ENCODE assay signal across 8 mouse cellular contexts in genomic region chr3:116512904-116513716, GRCm38 (mm10). TPM values are rescaled to one million over a fixed set of nuclear protein-coding genes. Genes with fewer than 3 reads are reported as not detected.
A peak's percentile ranks its signal among the peaks of the same experiment; 100 is the strongest.
DNase-seq lines count a peak whose midpoint lies in the region; ATAC-seq lines count a peak whose summit lies in the region.

Gene Dbt, plus strand, starts transcription at chr3:116513070.

- H3K9ac ChIP-seq in hindbrain, embryonic 11.5 days (ENCODE audit: low read depth, low read length) = peak within 1 kb of the TSS; percentile 28

- no peaks in the 10 kb centered on the region for H3K4me1 ChIP-seq in hindbrain, embryonic 11.5 days (replicated peaks; ENCODE audit: control insufficient read depth, insufficient read depth, low read length)

- DNase-seq in MEL-GATA-1-ER (ENCODE audit: extremely low read depth, low read depth) = peak; percentile 90
- DNase-seq in cerebellum, adult 9-10 months = peak; percentile 81
- peak; percentile 71 to 88 for DNase-seq in frontal cortex, adult 2 months (ENCODE audit: extremely low spot score in 1 of 2, low spot score in 1 of 2)
- peak; percentile 90 for DNase-seq in hindbrain, embryonic 11.5 days (ENCODE audit: low spot score)
- peak; percentile 82 to 88 for DNase-seq in layer of hippocampus, postnatal 10 days (ENCODE audit: low spot score in 2 of 2)
- peak; percentile 93 for DNase-seq in lung, postnatal 10 days
- DNase-seq in ovary, postnatal 36 days (ENCODE audit: low spot score) = peak; percentile 83
- DNase-seq in thymus, postnatal 25 days = peak; percentile 87

- 2% methylated on average over 36 of the region's 36 CpGs for WGBS in hindbrain, embryonic 11.5 days

- no peaks in the 10 kb centered on the region for H3K36me3 ChIP-seq in hindbrain, embryonic 11.5 days (ENCODE audit: control insufficient read depth, insufficient read depth, low read length)

- no peaks in the 10 kb centered on the region for H3K27me3 ChIP-seq in hindbrain, embryonic 11.5 days (ENCODE audit: control insufficient read depth, insufficient read depth, low read length)

- peak within 1 kb of the TSS; percentile 40 for H3K4me2 ChIP-seq in hindbrain, embryonic 11.5 days (replicated peaks; ENCODE audit: low read depth, low read length)

- no peak within 1 kb of the TSS for H3K27ac ChIP-seq in hindbrain, embryonic 11.5 days (ENCODE audit: low read depth, low read length)

- ATAC-seq in hindbrain, embryonic 11.5 days (ENCODE audit: low FRiP score) = peak; percentile 95

- H3K9me3 ChIP-seq in hindbrain, embryonic 11.5 days (ENCODE audit: control insufficient read depth, low read length) = no peaks in the 10 kb centered on the region

- H3K4me3 ChIP-seq in hindbrain, embryonic 11.5 days (ENCODE audit: low read depth, low read length) = peak within 1 kb of the TSS; percentile 50

RNA-seq across cellular contexts. Expression of gene Dbt, which starts in this region (rescaled TPM):
- polyA plus RNA-seq in frontal cortex, adult 2 months (2012; rRNA removed) = 15.6 and 21.1 TPM in 2 replicates
- 13.0 and 14.2 TPM in 2 replicates for polyA plus RNA-seq in hindbrain, embryonic 11.5 days (2014; fragmentation: Nextera tagmentation; extraction: Ambion mirVana)
- total RNA-seq in layer of hippocampus, postnatal 10 days (2021) = 10 to 100 TPM; 16.7 to 22.2 TPM
